29 mouse cellular contexts compared by ENCODE assay signal in the genomic region with DNA sequence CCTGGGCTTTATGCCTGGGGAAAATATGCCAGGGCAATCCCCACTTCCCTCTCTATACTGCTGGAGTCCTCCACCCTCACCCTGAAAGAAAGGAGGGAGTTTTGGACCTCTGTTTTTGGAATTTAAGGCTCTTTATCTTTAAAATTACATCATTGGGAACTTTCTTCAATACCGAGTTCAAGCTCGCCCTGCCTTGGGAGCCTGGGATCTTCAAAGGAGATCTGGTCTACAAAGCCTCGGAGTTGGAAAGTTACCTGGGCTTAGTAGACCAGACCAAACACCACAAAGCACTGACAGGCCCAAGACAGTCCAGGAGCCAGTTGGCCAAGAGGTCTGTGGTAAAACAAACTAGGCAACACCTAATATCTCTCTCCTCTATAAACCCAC. TPM values are rescaled to one million over a fixed set of nuclear protein-coding genes. Genes with fewer than 3 reads are reported as not detected.
DNase-seq lines count a peak whose midpoint lies in the region; ATAC-seq and TF ChIP-seq lines count a peak whose summit lies in the region.
"Had no signal": no experiment of that assay in that cellular context is flagged by ENCODE, and none has a peak within 500 bp of the region (broad histone marks: within the 10 kb centered on the region; RNA-seq: fewer than 3 reads in every experiment).

No protein-coding gene starts in this region.

- no peak for TF ChIP-seq POLR2A in ES-Bruce4 (IDR thresholded peaks at IDR 0.05; ENCODE audit: insufficient read depth, low read length)

- H3K27me3 ChIP-seq in limb, embryonic 11.5 days (ENCODE audit: control insufficient read depth, insufficient read depth, low read length): peaks cover 48% of the 10 kb centered on the region
- H3K27me3 ChIP-seq in limb, embryonic 10.5 days (ENCODE audit: low read depth, poor library complexity, severe bottlenecking): peaks cover 98% of the 10 kb centered on the region
- no peaks in the 10 kb centered on the region for H3K27me3 ChIP-seq in ES-Bruce4 (ENCODE audit: control insufficient read depth, insufficient read depth, low read length, poor library complexity, severe bottlenecking)
- H3K27me3 ChIP-seq in intestine, embryonic 14.5 days (replicated peaks; ENCODE audit: control insufficient read depth, insufficient read depth, low read length): peaks cover 67% of the 10 kb centered on the region
- H3K27me3 ChIP-seq in liver, embryonic 12.5 days (replicated peaks): peaks cover 99% of the 10 kb centered on the region

- H3K4me3 ChIP-seq in limb, embryonic 11.5 days (ENCODE audit: low read depth, low read length): no peak overlapping the region
- no peak overlapping the region for H3K4me3 ChIP-seq in limb, embryonic 10.5 days
- H3K4me3 ChIP-seq in ES-Bruce4 (ENCODE audit: low read depth, low read length): no peak overlapping the region
- H3K4me3 ChIP-seq in intestine, embryonic 14.5 days (ENCODE audit: low read depth, low read length): no peak overlapping the region; the same call in 1 of the 2 replicates
- H3K4me3 ChIP-seq in liver, embryonic 12.5 days: no peak overlapping the region
- H3K4me3 ChIP-seq: embryonic facial prominence, embryonic 13.5 days; forebrain, embryonic 10.5 days; forebrain, embryonic 15.5 days; heart, embryonic 12.5 days; limb, embryonic 13.5 days; megakaryocyte, embryonic 14.5 days had no signal

- H3K36me3 ChIP-seq in limb, embryonic 11.5 days (ENCODE audit: control insufficient read depth, insufficient read depth, low read length): no peaks in the 10 kb centered on the region
- H3K36me3 ChIP-seq in limb, embryonic 10.5 days: no peaks in the 10 kb centered on the region
- H3K36me3 ChIP-seq in ES-Bruce4 (ENCODE audit: control insufficient read depth, insufficient read depth, low read length, poor library complexity, severe bottlenecking): no peaks in the 10 kb centered on the region
- H3K36me3 ChIP-seq in intestine, embryonic 14.5 days (ENCODE audit: control insufficient read depth, insufficient read depth, low read length): no peaks in the 10 kb centered on the region
- no peaks in the 10 kb centered on the region for H3K36me3 ChIP-seq in liver, embryonic 12.5 days
- H3K36me3 ChIP-seq: embryonic facial prominence, embryonic 13.5 days; forebrain, embryonic 10.5 days; forebrain, embryonic 15.5 days; heart, embryonic 12.5 days; limb, embryonic 13.5 days; liver, embryonic 15.5 days had no signal

- H3K27ac ChIP-seq in limb, embryonic 11.5 days (replicated peaks; ENCODE audit: low read depth, low read length): no peak overlapping the region
- no peak overlapping the region for H3K27ac ChIP-seq in limb, embryonic 10.5 days
- H3K27ac ChIP-seq in ES-Bruce4 (ENCODE audit: insufficient read depth, low read length): peak overlapping the region; percentile 95
- H3K27ac ChIP-seq in intestine, embryonic 14.5 days (ENCODE audit: low read depth): 0 out of 2 replicates have a peak overlapping the region, but pooled peaks have one; percentile 22
- H3K27ac ChIP-seq in liver, embryonic 12.5 days: no peak overlapping the region
- H3K27ac ChIP-seq: embryonic facial prominence, embryonic 13.5 days; forebrain, embryonic 10.5 days; forebrain, embryonic 15.5 days; heart, adult 2 months; limb, embryonic 13.5 days; liver, embryonic 15.5 days had no signal

- no peak overlapping the region for H3K9ac ChIP-seq in limb, embryonic 11.5 days (ENCODE audit: low read length)
- peak overlapping the region; percentile 38 for H3K9ac ChIP-seq in ES-Bruce4 (ENCODE audit: low read depth, poor library complexity, severe bottlenecking)
- H3K9ac ChIP-seq in intestine, embryonic 14.5 days (ENCODE audit: low read length): no peak overlapping the region
- no peak overlapping the region for H3K9ac ChIP-seq in liver, embryonic 12.5 days
- H3K9ac ChIP-seq: embryonic facial prominence, embryonic 13.5 days; forebrain, embryonic 15.5 days; heart, embryonic 12.5 days; limb, embryonic 13.5 days; liver, embryonic 15.5 days had no signal

- no peak overlapping the region for H3K4me2 ChIP-seq in limb, embryonic 11.5 days (ENCODE audit: low read depth, severe bottlenecking)
- H3K4me2 ChIP-seq in intestine, embryonic 14.5 days (ENCODE audit: low read length): peak overlapping the region; percentile 47
- H3K4me2 ChIP-seq in liver, embryonic 12.5 days: 0 out of 2 replicates have a peak overlapping the region, but pooled peaks have one; percentile 18
- H3K4me2 ChIP-seq: forebrain, embryonic 15.5 days; limb, embryonic 13.5 days had no signal

- intact Hi-C loops in left cerebral cortex, postnatal 4 days (cut with DNase I): loop anchor here (5.0 kb wide), 1 partner anchor 268 kb away; no protein-coding TSS in a partner anchor

- H3K9me3 ChIP-seq in limb, embryonic 11.5 days (ENCODE audit: control insufficient read depth, low read length): no peaks in the 10 kb centered on the region
- peaks cover 3% of the 10 kb centered on the region; the same call in 1 of the 2 replicates for H3K9me3 ChIP-seq in limb, embryonic 10.5 days (replicated peaks)
- no peaks in the 10 kb centered on the region for H3K9me3 ChIP-seq in ES-Bruce4 (replicated peaks; ENCODE audit: control insufficient read depth, insufficient read depth, low read length, poor library complexity, severe bottlenecking)
- H3K9me3 ChIP-seq in intestine, embryonic 14.5 days (ENCODE audit: control insufficient read depth, low read length): no peaks in the 10 kb centered on the region
- H3K9me3 ChIP-seq in liver, embryonic 12.5 days (replicated peaks): no peaks in the 10 kb centered on the region
- H3K9me3 ChIP-seq: embryonic facial prominence, embryonic 13.5 days; forebrain, embryonic 15.5 days; limb, embryonic 13.5 days; liver, embryonic 15.5 days had no signal

- no peak for ATAC-seq in limb, embryonic 11.5 days (ENCODE audit: insufficient number of reproducible peaks, low FRiP score, low TSS enrichment, low read depth)
- no peak for ATAC-seq in intestine, embryonic 14.5 days (replicated peaks; ENCODE audit: low FRiP score, low TSS enrichment, low read depth)
- no peak for ATAC-seq in liver, embryonic 12.5 days
- ATAC-seq: forebrain, embryonic 15.5 days; lung, postnatal 0 days had no signal

- H3K4me1 ChIP-seq in limb, embryonic 11.5 days (ENCODE audit: control insufficient read depth, insufficient read depth, low read length): peaks cover 9% of the 10 kb centered on the region; the same call in 1 of the 2 replicates
- peaks cover 54% of the 10 kb centered on the region for H3K4me1 ChIP-seq in limb, embryonic 10.5 days
- peaks cover 3% of the 10 kb centered on the region for H3K4me1 ChIP-seq in ES-Bruce4 (ENCODE audit: control insufficient read depth, insufficient read depth, low read length)
- H3K4me1 ChIP-seq in intestine, embryonic 14.5 days (replicated peaks; ENCODE audit: control insufficient read depth, insufficient read depth, low read length): 0 out of 2 replicates have a peak, but pooled peaks cover 6% of the 10 kb centered on the region
- peaks cover 6% of the 10 kb centered on the region; the same call in 1 of the 2 replicates for H3K4me1 ChIP-seq in liver, embryonic 12.5 days
- H3K4me1 ChIP-seq: liver, embryonic 15.5 days had no signal

- no peak for TF ChIP-seq CTCF in ES-Bruce4 (IDR thresholded peaks at IDR 0.05; ENCODE audit: low read depth, low read length)

- WGBS in limb, embryonic 11.5 days: 7% methylated on average over 3 of the region's 3 CpGs
- WGBS in limb, embryonic 10.5 days: 9% methylated on average over 3 of the region's 3 CpGs
- 29% methylated on average over 3 of the region's 3 CpGs for WGBS in intestine, embryonic 14.5 days
- 22% methylated on average over 3 of the region's 3 CpGs for WGBS in liver, embryonic 12.5 days (ENCODE audit: insufficient replicate concordance)

- TF ChIP-seq EP300 in ES-Bruce4 (IDR thresholded peaks at IDR 0.05; ENCODE audit: insufficient read depth, low read depth, low read length): no peak

- DNase-seq in limb, embryonic 11.5 days (ENCODE audit: low spot score): peak; percentile 34
- no peak for DNase-seq in limb, embryonic 10.5 days (ENCODE audit: low spot score)
- no peak for DNase-seq in intestine, embryonic 14.5 days (ENCODE audit: low spot score)
- no peak for DNase-seq in lung, adult 18-20 months
- no peak for DNase-seq in left cerebral cortex, postnatal 4 days
- no peak for DNase-seq in gastrocnemius, postnatal 25 days
- DNase-seq: adrenal gland, postnatal 10 days; cerebellum, adult 9-11 months; gastrocnemius, postnatal 36 days; heart, adult 2 months; kidney, adult 2 months; kidney, postnatal 4 days; layer of hippocampus, postnatal 36 days; lung, postnatal 4 days; midbrain, embryonic 14.5 days; thymus, postnatal 14 days had no signal

RNA-seq across cellular contexts. Expression of a gene that starts 6.1 kb away (rescaled TPM):
- polyA plus RNA-seq in limb, embryonic 11.5 days (2014; fragmentation: Nextera tagmentation; extraction: Ambion mirVana): 0.09 and 0.28 TPM in 2 replicates
- 0.30 and 0.40 TPM in 2 replicates for polyA plus RNA-seq in limb, embryonic 10.5 days (2016; fragmentation: Nextera tagmentation; extraction: Ambion mirVana)
- polyA plus RNA-seq in ES-Bruce4 (2011; ENCODE audit: insufficient read depth, insufficient read length, low read depth, missing spikeins): 32.7 and 33.9 TPM in 2 replicates
- polyA plus RNA-seq in intestine, embryonic 14.5 days (2014; fragmentation: Nextera tagmentation; extraction: Ambion mirVana): 7.3 and 10.0 TPM in 2 replicates
- 3.0 and 4.0 TPM in 2 replicates for polyA plus RNA-seq in liver, embryonic 12.5 days (2016; fragmentation: Nextera tagmentation; extraction: Ambion mirVana)
- 1 to 10 TPM in 1 of 2 experiments, under 1 TPM in 1; 0.52 to 1.4 TPM for total RNA-seq in left cerebral cortex, postnatal 4 days (2021)
- total RNA-seq in gastrocnemius, postnatal 25 days (2021): under 1 TPM; 0.29 to 0.61 TPM
- total RNA-seq: hematopoietic stem cell, adult 5-6 weeks; layer of hippocampus, adult 8-10 months; layer of hippocampus, postnatal 36 days; monocyte, adult 5-6 weeks had no signal

Comparison
In these comparisons a context has a peak if more than half of its experiments do, and no peak if none do; other contexts are left out.
1. H3K27ac ChIP-seq: peak in ES-Bruce4 (single experiment) and intestine, embryonic 14.5 days (single experiment); none in limb, embryonic 11.5 days (single experiment), limb, embryonic 10.5 days (single experiment) and liver, embryonic 12.5 days (single experiment).